Mouse (Mus musculus) midbrain, embryonic 14.5 days (tissue): ENCODE results near the gene Olfr575. TPM values are rescaled to one million over a fixed set of nuclear protein-coding genes. Genes with fewer than 3 reads are reported as not detected.

Source experiments
- ATAC-seq: fragments of 200-750 bp; cut with Nextera tagmentation; 2 replicates; pipeline ENCODE4 v1.8.0; 2017; ENCODE audit warnings: moderate number of reproducible peaks, moderate library complexity; ENCODE audit not compliant: low FRiP score, low TSS enrichment
- DNase-seq: peaks from one replicate; pipeline ENCODE4 v3.0.0-alpha.2; 2015
- H3K27ac ChIP-seq: fragments of 300-500 bp; sonication (generic); replicated peaks from 2 replicates; pipeline ENCODE4 v1.5.1; 2014; ENCODE audit warnings: mild to moderate bottlenecking, low read depth, low read length, moderate library complexity
- H3K27me3 ChIP-seq: fragments of 300-500 bp; sonication (generic); 2 replicates; pipeline ENCODE4 v1.6.1; 2014; ENCODE audit warnings: low read length, control low read depth, mixed read lengths; ENCODE audit not compliant: control insufficient read depth, insufficient read depth
- H3K36me3 ChIP-seq: fragments of 300-500 bp; sonication (generic); 2 replicates; pipeline ENCODE4 v1.6.1; 2014; ENCODE audit warnings: low read length, control low read depth; ENCODE audit not compliant: control insufficient read depth, insufficient read depth
- H3K4me1 ChIP-seq: fragments of 300-500 bp; sonication (generic); 2 replicates; pipeline ENCODE4 v1.6.1; 2014; ENCODE audit warnings: mild to moderate bottlenecking, antibody characterized with exemption, low read length, control low read depth; ENCODE audit not compliant: control insufficient read depth, insufficient read depth
- H3K4me2 ChIP-seq: fragments of 300-500 bp; sonication (generic); 2 replicates; pipeline ENCODE4 v1.6.1; 2014; ENCODE audit warnings: mild to moderate bottlenecking, low read length, moderate library complexity
- H3K4me3 ChIP-seq: fragments of 300-500 bp; sonication (generic); replicated peaks from 2 replicates; pipeline ENCODE4 v1.5.1; 2014; ENCODE audit warnings: low read depth, low read length
- H3K9ac ChIP-seq: fragments of 300-500 bp; sonication (generic); replicated peaks from 2 replicates; pipeline ENCODE4 v1.6.1; 2014; ENCODE audit warnings: mild to moderate bottlenecking, low read length, moderate library complexity
- H3K9me3 ChIP-seq: fragments of 300-500 bp; sonication (generic); 2 replicates; pipeline ENCODE4 v1.6.1; 2016; ENCODE audit warnings: low read length, control low read depth, mixed read lengths; ENCODE audit not compliant: control insufficient read depth
- WGBS: fragments of 180-500 bp; shearing (Covaris S2); extraction: QIAGEN DNeasy Blood & Tissue Kit; methylation state at CpG from one replicate; pipeline ENCODE4 v1.1.7; 2014; 5-methylcytosine and 5-hydroxymethylcytosine counted together
- polyA plus RNA-seq: library from polyadenylated mRNA; unstranded; fragments of >200 nt; fragmentation: Nextera tagmentation; extraction: Ambion mirVana; gene quantifications from 2 replicates; pipeline ENCODE4 v1.2.1, GENCODE M21; 2014

The Olfr575 gene
- polyA plus RNA-seq, 1 experiment from 2014 or later: not detected

GRCm38 (mm10) chr7:102942475-102942874 is 16.1 kb downstream of the Olfr575 start, which contains the start of gene Olfr573-ps1:
Olfr573-ps1 (minus strand) TSS chr7:102942575.
- H3K27me3 ChIP-seq: no peaks in the 10 kb centered on the region

GRCm38 (mm10) chr7:102927105-102927504 is 31.5 kb downstream of the Olfr575 start:
- no peak overlapping the region for H3K4me2 ChIP-seq
- DNase-seq: no peak
- H3K27ac ChIP-seq: no peak overlapping the region
- no peak overlapping the region for H3K4me3 ChIP-seq
- WGBS: 74% methylated on average over 3 of the region's 3 CpGs
- no peaks in the 10 kb centered on the region for H3K9me3 ChIP-seq
- H3K27me3 ChIP-seq: no peaks in the 10 kb centered on the region
- no peaks in the 10 kb centered on the region for H3K4me1 ChIP-seq
- ATAC-seq: no peak
- no peak overlapping the region for H3K9ac ChIP-seq
- no peaks in the 10 kb centered on the region for H3K36me3 ChIP-seq

More at GRCm38 (mm10) chr7:102942475-102942874, 16.1 kb downstream of the Olfr575 start, which contains the start of gene Olfr573-ps1:
- no peak within 1 kb of the TSS for H3K9ac ChIP-seq
- ATAC-seq: no peak
- no peak within 1 kb of the TSS for H3K27ac ChIP-seq
- no peak within 1 kb of the TSS for H3K4me2 ChIP-seq
- no peaks in the 10 kb centered on the region for H3K36me3 ChIP-seq
- no peaks in the 10 kb centered on the region for H3K4me1 ChIP-seq
- WGBS: 96% methylated on average over 2 of the region's 2 CpGs
- H3K4me3 ChIP-seq: no peak within 1 kb of the TSS
- no peaks in the 10 kb centered on the region for H3K9me3 ChIP-seq
- DNase-seq: no peak

GRCm38 (mm10) chr7:102924109-102924508 is 34.5 kb downstream of the Olfr575 start, which contains the start of gene Olfr572:
Olfr572 (plus strand) TSS chr7:102924409.
- Histone ChIP-seq H3K9me3 (no peaks in the 10 kb centered on the region), H3K27ac (no peak within 1 kb of the TSS), H3K36me3 (no peaks in the 10 kb centered on the region), H3K9ac (no peak within 1 kb of the TSS), H3K4me1 (no peaks in the 10 kb centered on the region), H3K27me3 (no peaks in the 10 kb centered on the region), H3K4me3 (no peak within 1 kb of the TSS), H3K4me2 (no peak within 1 kb of the TSS)
- DNase-seq (no peak), ATAC-seq (no peak)
- whole genome bisulfite sequencing: 69% methylated on average over 1 of the region's 1 CpGs

- peak; percentile 66; the same call in 1 of the 2 replicates for ATAC-seq
- Histone ChIP-seq H3K9ac (no peak overlapping the region), H3K27me3 (no peaks in the 10 kb centered on the region), H3K36me3 (no peaks in the 10 kb centered on the region), H3K27ac (no peak overlapping the region), H3K9me3 (no peaks in the 10 kb centered on the region), H3K4me3 (no peak overlapping the region), H3K4me1 (no peaks in the 10 kb centered on the region), H3K4me2 (no peak overlapping the region)
- peak; percentile 87 for DNase-seq
- WGBS: 20% methylated on average over 1 of the region's 1 CpGs
Measured at GRCm38 (mm10) chr7:102919632-102920031, 38.9 kb downstream of the Olfr575 start.

- H3K36me3 ChIP-seq: no peaks in the 10 kb centered on the region
- DNase-seq (no peak), ATAC-seq (no peak)
- no peak within 1 kb of the TSS for H3K4me2 ChIP-seq
- no peaks in the 10 kb centered on the region for H3K9me3 ChIP-seq
- no peak within 1 kb of the TSS for H3K4me3 ChIP-seq
- H3K4me1 ChIP-seq: no peaks in the 10 kb centered on the region
- no peak within 1 kb of the TSS for H3K27ac ChIP-seq
- no peaks in the 10 kb centered on the region for H3K27me3 ChIP-seq
- WGBS: 64% methylated on average over 4 of the region's 4 CpGs
- no peak within 1 kb of the TSS for H3K9ac ChIP-seq
Measured at GRCm38 (mm10) chr7:102917032-102917875, 41.3 kb downstream of the Olfr575 start, which contains the start of gene Olfr571. Olfr571 (minus strand) TSS chr7:102917536.

GRCm38 (mm10) chr7:102916405-102916804 is 42.2 kb downstream of the Olfr575 start:
- H3K27me3 ChIP-seq: no peaks in the 10 kb centered on the region
- H3K9ac ChIP-seq: no peak overlapping the region
- H3K27ac ChIP-seq: no peak overlapping the region
- DNase-seq (no peak), ATAC-seq (no peak)
- H3K4me1 ChIP-seq: no peaks in the 10 kb centered on the region
- no peaks in the 10 kb centered on the region for H3K36me3 ChIP-seq
- WGBS: 86% methylated on average over 5 of the region's 5 CpGs
- H3K4me3 ChIP-seq: no peak overlapping the region
- no peaks in the 10 kb centered on the region for H3K9me3 ChIP-seq
- no peak overlapping the region for H3K4me2 ChIP-seq

GRCm38 (mm10) chr7:102915261-102915660 is 43.3 kb downstream of the Olfr575 start:
- H3K4me1 ChIP-seq: no peaks in the 10 kb centered on the region
- 46% methylated on average over 1 of the region's 1 CpGs for WGBS
- H3K27ac ChIP-seq: no peak overlapping the region
- no peak for ATAC-seq
- H3K4me3 ChIP-seq: no peak overlapping the region
- no peaks in the 10 kb centered on the region for H3K9me3 ChIP-seq
- no peaks in the 10 kb centered on the region for H3K27me3 ChIP-seq
- no peak overlapping the region for H3K9ac ChIP-seq
- no peak for DNase-seq
- H3K36me3 ChIP-seq: no peaks in the 10 kb centered on the region
- no peak overlapping the region for H3K4me2 ChIP-seq
